Mouse (Mus musculus) hindbrain, embryonic 14.5 days (tissue): ENCODE measurements around the gene Ncmap. TPM values are rescaled to one million over a fixed set of nuclear protein-coding genes. Genes with fewer than 3 reads are reported as not detected.
A peak's percentile ranks its signal among the peaks of the same experiment; 100 is the strongest.

Experiments
- ATAC-seq: fragments of 200-750 bp; cut with Nextera tagmentation; 2 replicates; pipeline ENCODE4 v1.8.0; 2017; ENCODE audit warnings: moderate number of reproducible peaks, mild to moderate bottlenecking, moderate TSS enrichment, moderate library complexity; ENCODE audit not compliant: low FRiP score
- DNase-seq: peaks from one replicate; pipeline ENCODE4 v3.0.0-alpha.2; 2015; ENCODE audit warnings: low spot score
- H3K27ac ChIP-seq: fragments of 300-500 bp; sonication (generic); 2 replicates; pipeline ENCODE4 v1.5.1; 2014; ENCODE audit warnings: mild to moderate bottlenecking, moderate library complexity
- H3K27me3 ChIP-seq: fragments of 300-500 bp; sonication (generic); 2 replicates; pipeline ENCODE4 v1.6.1; 2014; ENCODE audit warnings: mild to moderate bottlenecking, low read length, mixed read lengths; ENCODE audit not compliant: control insufficient read depth, insufficient read depth
- H3K36me3 ChIP-seq: fragments of 300-500 bp; sonication (generic); replicated peaks from 2 replicates; pipeline ENCODE4 v1.6.1; 2014; ENCODE audit not compliant: control insufficient read depth, insufficient read depth
- H3K4me1 ChIP-seq: fragments of 300-500 bp; sonication (generic); replicated peaks from 2 replicates; pipeline ENCODE4 v1.6.1; 2014; ENCODE audit warnings: antibody characterized with exemption, low read length, mixed read lengths; ENCODE audit not compliant: control insufficient read depth, insufficient read depth
- H3K4me2 ChIP-seq: fragments of 300-500 bp; sonication (generic); replicated peaks from 2 replicates; pipeline ENCODE4 v1.6.1; 2014; ENCODE audit warnings: mild to moderate bottlenecking, moderate library complexity
- H3K4me3 ChIP-seq: fragments of 300-500 bp; sonication (generic); replicated peaks from 2 replicates; pipeline ENCODE4 v1.5.1; 2014; ENCODE audit warnings: mild to moderate bottlenecking, low read length
- H3K9ac ChIP-seq: fragments of 300-500 bp; sonication (generic); 2 replicates; pipeline ENCODE4 v1.6.1; 2014
- H3K9me3 ChIP-seq: fragments of 300-500 bp; sonication (generic); 2 replicates; pipeline ENCODE4 v1.6.1; 2016; ENCODE audit warnings: low read length; ENCODE audit not compliant: control insufficient read depth
- WGBS: fragments of 180-500 bp; shearing (Covaris S2); extraction: QIAGEN DNeasy Blood & Tissue Kit; methylation state at CpG from one replicate; pipeline ENCODE4 v1.1.7; 2014; 5-methylcytosine and 5-hydroxymethylcytosine counted together
- polyA plus RNA-seq: library from polyadenylated mRNA; unstranded; fragments of >200 nt; fragmentation: Nextera tagmentation; extraction: Ambion mirVana; gene quantifications from 2 replicates; pipeline ENCODE4 v1.2.1, GENCODE M21; 2014

Gene Ncmap
- polyA plus RNA-seq, 1 experiment from 2014 or later = 1.0 TPM

DNA sequence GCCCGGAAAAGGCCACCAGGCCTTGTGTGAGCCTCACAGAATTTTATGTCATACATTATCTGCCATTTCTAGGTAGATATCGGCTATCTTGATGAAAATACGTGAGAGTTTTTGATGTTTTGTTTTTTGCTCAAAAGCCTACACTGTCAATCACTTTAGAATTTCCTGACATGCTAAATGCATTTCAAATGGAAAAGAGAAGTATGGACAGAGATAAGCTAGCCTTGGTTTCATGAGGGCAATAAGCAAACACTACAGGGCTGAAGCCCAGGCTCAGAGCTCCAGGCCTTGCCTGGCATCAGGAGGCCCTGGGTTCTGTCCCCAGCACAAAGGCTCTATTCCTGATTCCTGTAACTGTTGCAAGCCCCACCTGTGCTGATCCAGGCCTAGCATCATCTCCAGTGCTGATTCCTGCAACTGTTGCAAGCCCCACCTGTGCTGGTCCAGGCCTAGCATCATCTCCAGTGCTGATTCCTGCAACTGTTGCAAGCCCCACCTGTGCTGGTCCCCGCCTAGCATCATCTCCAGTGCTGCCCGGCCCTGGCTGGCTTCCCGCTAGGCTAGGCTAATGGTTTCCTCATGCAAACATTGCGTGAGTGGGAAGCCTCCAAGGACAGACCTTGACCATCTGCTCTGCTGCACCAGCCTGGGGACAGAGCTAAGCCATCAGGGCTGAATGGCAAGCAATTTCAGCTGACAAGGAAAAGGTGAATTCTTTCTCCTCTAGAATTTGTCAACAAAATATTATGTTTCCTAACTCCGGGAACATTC, 32.1 kb upstream of the Ncmap start:
- WGBS = 77% methylated on average over 8 of the region's 8 CpGs
- no peaks in the 10 kb centered on the region for H3K9me3 ChIP-seq
- H3K4me3 ChIP-seq = no peak overlapping the region
- no peak for DNase-seq
- H3K4me2 ChIP-seq = no peak overlapping the region
- ATAC-seq = no peak
- H3K27me3 ChIP-seq = no peaks in the 10 kb centered on the region
- H3K9ac ChIP-seq = no peak overlapping the region
- H3K4me1 ChIP-seq = peaks cover 7% of the 10 kb centered on the region
- H3K36me3 ChIP-seq = peaks cover under 1% of the 10 kb centered on the region; the same call in 1 of the 2 replicates
- no peak overlapping the region for H3K27ac ChIP-seq

DNA sequence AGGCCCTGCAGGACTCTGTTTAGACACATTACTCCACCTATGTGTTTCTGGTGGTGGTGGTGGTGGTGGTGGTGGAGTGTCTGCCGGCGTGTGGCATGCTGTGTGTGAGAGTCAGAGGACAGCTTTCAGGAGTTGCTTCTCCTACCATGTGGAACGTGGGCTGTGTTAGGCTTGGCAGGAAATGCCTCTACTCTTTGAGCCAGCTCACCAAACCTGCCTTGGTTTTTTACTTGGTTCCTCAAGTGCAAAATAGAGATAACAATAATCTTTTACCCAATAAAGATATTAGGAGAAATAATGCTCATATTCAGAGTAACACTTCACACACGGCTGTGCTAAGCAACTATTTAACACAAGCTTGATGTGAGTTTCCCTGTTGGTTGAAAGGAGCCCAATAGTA, 31.4 kb upstream of the Ncmap start:
- Histone ChIP-seq H3K4me1 (peaks cover 3% of the 10 kb centered on the region), H3K4me3 (no peak overlapping the region), H3K4me2 (no peak overlapping the region), H3K9me3 (no peaks in the 10 kb centered on the region), H3K9ac (no peak overlapping the region), H3K27me3 (no peaks in the 10 kb centered on the region), H3K36me3 (peaks cover 7% of the 10 kb centered on the region), H3K27ac (no peak overlapping the region)
- ATAC-seq = no peak
- no peak for DNase-seq
- 95% methylated on average over 4 of the region's 4 CpGs for WGBS

DNA sequence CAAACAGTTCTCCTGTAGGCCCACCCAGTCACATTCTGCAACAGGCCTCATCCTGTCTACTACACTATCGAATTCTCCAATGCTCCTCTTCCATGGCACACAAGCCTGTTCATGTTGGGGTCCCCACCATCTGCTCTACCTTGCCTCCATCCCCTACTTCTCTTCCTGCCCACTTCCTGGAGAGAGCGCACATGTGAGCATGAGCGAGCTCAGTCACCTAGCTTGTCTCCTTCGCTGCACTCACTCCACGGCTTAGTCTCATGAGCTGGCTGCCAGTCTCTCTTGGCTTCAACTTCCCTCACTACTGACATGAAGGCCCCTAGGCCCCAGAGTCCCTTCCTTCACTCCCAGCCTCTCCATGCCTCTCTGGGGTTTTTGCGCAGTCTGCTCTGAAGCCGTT, 28.6 kb upstream of the Ncmap start:
- Histone ChIP-seq H3K9ac (no peak overlapping the region), H3K27ac (no peak overlapping the region), H3K4me2 (no peak overlapping the region), H3K4me1 (no peaks in the 10 kb centered on the region), H3K9me3 (no peaks in the 10 kb centered on the region), H3K4me3 (no peak overlapping the region), H3K27me3 (no peaks in the 10 kb centered on the region), H3K36me3 (peaks cover 33% of the 10 kb centered on the region)
- 96% methylated on average over 7 of the region's 7 CpGs for WGBS
- no peak for DNase-seq
- no peak for ATAC-seq

DNA sequence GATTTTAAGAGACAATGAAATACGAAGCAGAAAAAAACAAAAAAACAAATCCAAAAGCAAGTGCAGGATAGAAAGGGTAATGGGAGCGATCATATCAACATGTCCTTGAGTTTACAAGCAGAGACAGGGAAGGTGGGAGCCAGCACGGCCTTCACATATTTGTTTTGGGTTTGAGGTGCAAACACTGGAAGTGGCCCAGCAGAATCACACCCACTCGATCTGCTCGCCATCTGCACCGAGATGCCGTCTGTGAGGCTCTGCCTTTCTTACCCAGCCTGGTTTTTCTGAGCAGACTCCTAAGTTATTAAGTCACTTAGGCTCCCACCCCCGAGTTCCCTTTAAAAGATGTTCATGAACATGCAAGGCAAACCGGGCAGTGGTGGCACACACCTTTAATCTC, 27.6 kb upstream of the Ncmap start:
- no peak for DNase-seq

DNA sequence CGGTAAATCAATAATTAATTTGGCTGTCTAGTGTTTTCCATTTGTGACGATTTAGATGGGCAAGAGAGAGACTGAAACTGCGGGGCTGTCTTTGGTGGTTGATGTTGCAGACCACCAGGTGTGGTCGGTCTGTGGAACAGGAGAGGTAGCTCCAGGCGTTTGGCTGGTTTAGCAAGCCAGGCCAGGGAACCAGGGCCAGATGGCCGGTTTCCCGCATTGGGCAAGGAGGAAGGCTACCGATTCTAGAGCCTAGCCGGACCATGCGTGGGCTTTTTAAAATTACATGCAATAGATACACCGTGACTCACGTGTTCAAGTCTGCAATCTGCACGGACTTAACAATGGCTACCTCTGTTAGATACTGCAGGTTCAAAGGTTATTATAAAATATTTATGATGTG, 22.9 kb upstream of the Ncmap start:
- H3K4me3 ChIP-seq = no peak overlapping the region
- no peaks in the 10 kb centered on the region for H3K4me1 ChIP-seq
- no peaks in the 10 kb centered on the region for H3K27me3 ChIP-seq
- no peak overlapping the region for H3K9ac ChIP-seq
- DNase-seq (no peak), ATAC-seq (no peak)
- WGBS = 96% methylated on average over 13 of the region's 13 CpGs
- H3K36me3 ChIP-seq = peaks cover 89% of the 10 kb centered on the region
- H3K27ac ChIP-seq = no peak overlapping the region
- no peak overlapping the region for H3K4me2 ChIP-seq
- no peaks in the 10 kb centered on the region for H3K9me3 ChIP-seq

More for the DNA sequence above, 27.6 kb upstream of the Ncmap start:
- Histone ChIP-seq H3K4me3 (no peak overlapping the region), H3K27ac (no peak overlapping the region), H3K4me1 (no peaks in the 10 kb centered on the region), H3K9me3 (no peaks in the 10 kb centered on the region), H3K9ac (no peak overlapping the region), H3K36me3 (peaks cover 42% of the 10 kb centered on the region), H3K4me2 (no peak overlapping the region), H3K27me3 (no peaks in the 10 kb centered on the region)
- 88% methylated on average over 9 of the region's 9 CpGs for WGBS
- no peak for ATAC-seq

DNA sequence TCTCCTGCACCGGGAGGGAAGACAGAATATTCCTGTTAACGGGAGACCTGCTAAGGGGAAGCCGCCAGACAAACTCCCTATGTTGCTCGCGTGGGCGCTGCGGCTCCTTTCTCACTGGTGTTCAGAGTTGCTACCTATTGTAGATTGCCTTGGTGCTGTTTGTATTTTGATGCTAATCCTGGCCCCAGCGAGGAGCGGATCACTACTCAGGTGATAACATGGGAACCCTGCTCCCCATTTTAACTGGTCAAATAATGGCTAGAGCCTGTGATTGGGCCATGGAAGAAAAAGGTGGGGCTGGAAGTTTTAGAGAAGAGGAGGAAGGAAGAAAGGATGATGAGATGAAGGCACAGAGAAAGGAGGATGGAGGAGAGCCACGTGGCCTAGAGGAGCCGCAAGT, 22.4 kb upstream of the Ncmap start:
- Histone ChIP-seq H3K4me1 (no peaks in the 10 kb centered on the region), H3K27me3 (no peaks in the 10 kb centered on the region), H3K9ac (no peak overlapping the region), H3K4me3 (no peak overlapping the region), H3K4me2 (no peak overlapping the region), H3K36me3 (peaks cover 94% of the 10 kb centered on the region), H3K27ac (no peak overlapping the region), H3K9me3 (no peaks in the 10 kb centered on the region)
- WGBS = 80% methylated on average over 11 of the region's 11 CpGs
- no peak for ATAC-seq
- DNase-seq = no peak

DNA sequence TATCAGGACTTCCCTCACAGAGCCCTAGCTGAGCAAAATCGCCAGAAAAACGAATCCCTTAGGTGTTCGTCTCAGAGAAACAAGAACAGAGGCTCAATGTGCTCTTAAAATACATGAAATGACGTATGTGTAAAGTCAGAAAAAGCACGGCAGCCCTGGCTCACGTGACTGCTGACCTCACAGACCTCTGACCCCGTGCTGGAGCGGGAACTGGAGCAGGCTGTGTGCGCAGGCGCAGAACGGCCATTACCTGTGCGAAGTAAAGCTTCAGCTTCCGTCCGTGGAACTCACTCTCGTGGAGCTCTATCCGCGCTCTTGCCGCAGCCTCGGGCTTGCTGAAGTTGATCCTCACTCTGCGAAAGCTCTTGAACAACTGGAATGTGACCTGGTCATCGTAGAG, 22.0 kb upstream of the Ncmap start:
- ATAC-seq (no peak), DNase-seq (no peak)
- WGBS = 92% methylated on average over 21 of the region's 21 CpGs
- Histone ChIP-seq H3K9me3 (no peaks in the 10 kb centered on the region), H3K4me3 (no peak overlapping the region), H3K36me3 (peaks cover 96% of the 10 kb centered on the region), H3K4me1 (no peaks in the 10 kb centered on the region), H3K27me3 (no peaks in the 10 kb centered on the region), H3K4me2 (no peak overlapping the region), H3K27ac (no peak overlapping the region), H3K9ac (no peak overlapping the region)

DNA sequence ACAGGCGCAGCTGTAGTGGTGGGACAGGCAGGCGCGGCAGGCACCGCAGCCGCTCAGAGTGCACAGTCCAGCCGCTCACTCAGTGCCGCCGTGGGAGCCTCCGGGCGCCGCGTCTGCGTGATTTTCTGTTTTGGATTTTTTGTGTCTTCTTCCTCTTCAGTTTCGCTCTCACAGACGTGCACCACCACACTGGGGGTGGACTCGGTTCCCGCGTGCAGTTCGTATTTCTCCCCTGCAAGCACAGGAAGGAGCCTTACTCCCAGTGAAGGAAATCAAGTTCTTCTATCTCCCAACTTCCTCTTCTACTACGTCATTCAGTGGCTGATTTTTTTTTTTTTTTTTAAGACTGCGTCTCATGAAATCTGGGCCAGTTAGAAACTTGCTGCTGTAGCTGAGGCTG, 18.3 kb upstream of the Ncmap start:
- Histone ChIP-seq H3K4me1 (no peaks in the 10 kb centered on the region), H3K4me2 (no peak overlapping the region), H3K36me3 (peaks cover 79% of the 10 kb centered on the region), H3K9ac (no peak overlapping the region), H3K27me3 (no peaks in the 10 kb centered on the region), H3K9me3 (no peaks in the 10 kb centered on the region), H3K4me3 (no peak overlapping the region), H3K27ac (no peak overlapping the region)
- 94% methylated on average over 21 of the region's 21 CpGs for WGBS
- ATAC-seq (no peak), DNase-seq (no peak)

DNA sequence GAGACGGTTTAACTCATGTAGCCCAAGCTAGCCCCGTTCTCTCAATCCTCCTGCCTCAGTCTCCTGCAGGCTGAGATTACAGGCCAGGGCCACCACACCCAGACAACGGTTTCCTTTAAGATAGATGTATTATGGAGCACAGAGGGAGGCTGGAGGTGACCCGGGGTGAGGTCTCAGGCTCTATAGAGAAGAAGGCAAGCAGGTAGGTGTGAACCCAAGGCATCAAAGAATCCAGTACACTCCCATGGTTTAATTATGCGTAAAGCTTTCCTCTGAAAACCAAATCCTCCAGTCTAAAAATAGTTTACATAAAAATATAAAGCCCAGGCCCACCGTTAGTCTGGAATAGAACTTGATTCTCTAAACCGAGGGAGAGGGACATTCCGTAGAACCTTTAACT, 15.5 kb upstream of the Ncmap start:
- Histone ChIP-seq H3K4me3 (no peak overlapping the region), H3K9ac (no peak overlapping the region), H3K27me3 (no peaks in the 10 kb centered on the region), H3K4me2 (no peak overlapping the region), H3K36me3 (peaks cover 51% of the 10 kb centered on the region), H3K4me1 (no peaks in the 10 kb centered on the region), H3K9me3 (no peaks in the 10 kb centered on the region), H3K27ac (no peak overlapping the region)
- 88% methylated on average over 8 of the region's 8 CpGs for WGBS
- ATAC-seq = no peak
- no peak for DNase-seq

DNA sequence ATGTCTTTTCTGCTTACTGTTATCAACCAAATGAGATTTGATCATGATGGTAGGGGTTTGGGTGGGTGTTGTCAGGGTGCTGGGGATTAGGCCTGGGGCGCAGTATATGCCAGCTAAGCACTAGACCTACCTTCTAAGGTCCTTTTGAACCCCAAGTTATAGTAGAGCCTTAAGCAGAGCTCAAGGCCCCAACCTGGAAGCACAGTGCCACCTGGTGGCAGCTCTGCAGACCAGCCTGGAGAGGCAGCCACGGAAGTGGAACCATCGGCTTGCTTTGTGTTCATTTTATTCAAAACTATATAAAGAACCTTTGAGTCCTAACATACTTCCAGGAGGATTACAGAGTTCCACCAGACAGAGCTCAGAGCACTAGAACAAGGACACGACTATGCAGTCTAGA, 13.6 kb upstream of the Ncmap start:
- Histone ChIP-seq H3K4me1 (no peaks in the 10 kb centered on the region), H3K27me3 (no peaks in the 10 kb centered on the region), H3K36me3 (peaks cover 32% of the 10 kb centered on the region), H3K9ac (no peak overlapping the region), H3K4me3 (no peak overlapping the region), H3K27ac (no peak overlapping the region), H3K4me2 (no peak overlapping the region), H3K9me3 (no peaks in the 10 kb centered on the region)
- ATAC-seq (no peak), DNase-seq (peak; percentile 71)
- WGBS = 42% methylated on average over 4 of the region's 4 CpGs
